Mouse (Mus musculus): ENCODE results near the gene Gmpr2. TPM values are rescaled to one million over a fixed set of nuclear protein-coding genes. Genes with fewer than 3 reads are reported as not detected.

Gene Gmpr2
- polyA plus RNA-seq, 1 experiment from 2014 or later: 48.7 TPM

DNA sequence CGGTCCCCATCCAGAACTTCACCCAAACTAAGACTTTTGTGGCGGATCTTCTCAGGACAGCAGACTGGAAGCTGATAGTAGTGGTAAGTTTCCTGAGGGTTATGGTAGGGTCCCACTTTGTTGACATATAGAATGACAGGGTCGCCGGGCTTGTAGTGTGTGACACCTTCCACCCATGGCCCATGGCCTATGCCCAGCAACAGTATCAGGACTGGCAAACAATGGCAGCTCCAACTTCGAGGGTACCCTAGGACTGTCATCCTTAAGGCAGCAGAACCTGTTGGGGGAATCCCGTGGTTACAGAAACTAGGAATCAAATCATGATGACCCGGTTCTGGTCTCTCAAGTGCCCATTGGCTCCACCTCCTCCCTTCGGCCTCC lies 29.1 kb upstream of the Gmpr2 start:
- H3K9ac ChIP-seq (ENCODE audit: low read length): peak overlapping the region; percentile 94
- H3K4me2 ChIP-seq (ENCODE audit: low read length): peak overlapping the region; percentile 81
- WGBS: 20% methylated on average over 8 of the region's 8 CpGs
- no peak for DNase-seq (ENCODE audit: low spot score)
- H3K36me3 ChIP-seq (ENCODE audit: control insufficient read depth, insufficient read depth, low read length): peaks cover 51% of the 10 kb centered on the region
- H3K27ac ChIP-seq (ENCODE audit: low read depth, low read length): peak overlapping the region; percentile 95
- no peaks in the 10 kb centered on the region for H3K9me3 ChIP-seq (replicated peaks; ENCODE audit: control insufficient read depth, low read length)
- ATAC-seq: peak; percentile 19; the same call in 1 of the 2 replicates
- peak overlapping the region; percentile 91 for H3K4me3 ChIP-seq (ENCODE audit: low read depth, low read length)
- H3K27me3 ChIP-seq (replicated peaks; ENCODE audit: control insufficient read depth, insufficient read depth, low read length): no peaks in the 10 kb centered on the region
- H3K4me1 ChIP-seq (ENCODE audit: control insufficient read depth, insufficient read depth, low read length): peaks cover 17% of the 10 kb centered on the region

DNA sequence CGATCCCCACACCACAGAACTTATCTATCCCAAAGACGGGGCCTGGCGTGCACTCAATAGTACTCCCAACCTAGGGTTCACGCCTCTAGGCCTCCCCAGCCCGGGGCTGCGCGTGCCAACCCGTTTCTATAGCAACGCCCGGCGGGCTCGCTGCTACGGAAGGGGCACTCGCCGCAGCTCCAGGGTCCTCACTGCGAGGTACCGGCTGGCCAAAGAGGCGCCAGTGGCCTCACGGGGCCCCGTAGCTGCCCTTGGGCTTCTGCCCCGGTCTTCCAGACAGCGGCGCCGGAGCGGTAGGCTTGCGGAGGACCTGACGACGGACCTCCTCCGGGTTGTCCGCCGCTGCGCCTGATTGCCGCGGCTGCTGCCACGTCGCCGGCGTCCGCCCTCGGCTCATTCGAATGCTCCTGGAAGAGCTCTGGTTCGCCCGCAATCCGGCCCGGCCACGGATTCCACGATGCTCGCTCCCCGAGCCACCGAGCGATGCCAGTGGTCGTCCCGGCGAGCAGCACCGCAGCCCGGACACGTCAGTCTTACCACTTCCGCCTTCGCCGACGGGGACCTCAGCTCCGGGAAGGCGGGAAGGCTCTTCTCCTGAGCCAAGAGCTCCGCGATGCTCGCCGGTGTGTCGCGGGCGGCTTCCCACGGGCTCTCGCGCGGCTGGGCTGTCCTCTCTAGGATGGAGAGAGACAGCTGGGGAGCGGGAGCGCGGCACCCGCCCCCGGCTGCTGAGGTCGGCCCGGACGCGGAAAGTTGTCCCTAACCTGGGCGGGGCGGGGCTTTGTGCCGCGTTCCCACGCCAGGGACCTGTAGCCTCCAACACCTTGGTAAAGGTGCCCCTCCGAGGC lies 28.5 kb upstream of the Gmpr2 start, which contains the start of gene Tm9sf1:
Gene Tm9sf1, minus strand, starts transcription at position 747 of the 848 bp plus-strand sequence.
- H3K9ac ChIP-seq (ENCODE audit: low read length): peak within 1 kb of the TSS; percentile 94
- peaks cover 17% of the 10 kb centered on the region for H3K4me1 ChIP-seq (ENCODE audit: control insufficient read depth, insufficient read depth, low read length)
- no peaks in the 10 kb centered on the region for H3K9me3 ChIP-seq (replicated peaks; ENCODE audit: control insufficient read depth, low read length)
- peaks cover 45% of the 10 kb centered on the region for H3K36me3 ChIP-seq (ENCODE audit: control insufficient read depth, insufficient read depth, low read length)
- peak within 1 kb of the TSS; percentile 95 for H3K27ac ChIP-seq (ENCODE audit: low read depth, low read length)
- no peaks in the 10 kb centered on the region for H3K27me3 ChIP-seq (replicated peaks; ENCODE audit: control insufficient read depth, insufficient read depth, low read length)
- DNase-seq (ENCODE audit: low spot score): peak; percentile 85
- peak; percentile 92 for ATAC-seq
- peak within 1 kb of the TSS; percentile 81 for H3K4me2 ChIP-seq (ENCODE audit: low read length)
- H3K4me3 ChIP-seq (ENCODE audit: low read depth, low read length): peak within 1 kb of the TSS; percentile 91
- under 1% methylated on average over 85 of the region's 89 CpGs for WGBS

DNA sequence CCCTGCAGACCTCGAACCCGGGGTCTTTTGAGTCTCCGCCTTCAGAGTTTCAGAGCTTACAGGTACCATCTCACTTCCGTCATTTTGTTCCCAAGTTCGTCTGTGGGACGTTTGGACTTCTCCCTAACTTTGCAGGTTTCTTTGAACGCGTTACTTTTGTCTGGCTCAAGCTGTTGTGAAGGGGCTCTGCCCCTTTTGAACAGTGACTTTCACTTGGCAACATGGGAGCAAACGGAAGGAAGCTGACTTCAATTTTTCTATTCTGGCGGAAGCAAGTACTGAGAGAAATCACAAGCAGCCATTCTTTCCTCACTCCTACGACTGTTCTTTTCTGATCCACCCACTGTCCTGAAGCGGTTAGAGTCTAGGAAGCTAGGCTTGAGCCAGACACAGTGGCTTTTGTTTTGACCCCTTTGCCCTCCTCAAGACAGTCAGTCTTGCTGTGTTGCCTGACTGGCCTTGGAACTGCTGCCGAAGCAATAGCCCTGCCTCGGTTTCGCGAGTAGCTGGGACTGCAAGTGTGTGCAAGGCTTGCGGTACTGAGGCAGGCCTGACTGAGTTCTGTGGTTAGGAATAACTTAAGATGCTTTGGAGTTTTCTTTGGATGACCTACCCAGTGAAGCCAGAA lies 27.4 kb upstream of the Gmpr2 start:
- peak overlapping the region; percentile 91 for H3K4me3 ChIP-seq (ENCODE audit: low read depth, low read length)
- no peaks in the 10 kb centered on the region for H3K9me3 ChIP-seq (replicated peaks; ENCODE audit: control insufficient read depth, low read length)
- peaks cover 34% of the 10 kb centered on the region for H3K36me3 ChIP-seq (ENCODE audit: control insufficient read depth, insufficient read depth, low read length)
- DNase-seq (ENCODE audit: low spot score) (no peak), ATAC-seq (no peak)
- H3K27me3 ChIP-seq (replicated peaks; ENCODE audit: control insufficient read depth, insufficient read depth, low read length): no peaks in the 10 kb centered on the region
- H3K4me2 ChIP-seq (ENCODE audit: low read length): peak overlapping the region; percentile 81
- H3K27ac ChIP-seq (ENCODE audit: low read depth, low read length): no peak overlapping the region
- WGBS: 31% methylated on average over 17 of the region's 17 CpGs
- H3K9ac ChIP-seq (ENCODE audit: low read length): peak overlapping the region; percentile 94
- peaks cover 17% of the 10 kb centered on the region for H3K4me1 ChIP-seq (ENCODE audit: control insufficient read depth, insufficient read depth, low read length)

DNA sequence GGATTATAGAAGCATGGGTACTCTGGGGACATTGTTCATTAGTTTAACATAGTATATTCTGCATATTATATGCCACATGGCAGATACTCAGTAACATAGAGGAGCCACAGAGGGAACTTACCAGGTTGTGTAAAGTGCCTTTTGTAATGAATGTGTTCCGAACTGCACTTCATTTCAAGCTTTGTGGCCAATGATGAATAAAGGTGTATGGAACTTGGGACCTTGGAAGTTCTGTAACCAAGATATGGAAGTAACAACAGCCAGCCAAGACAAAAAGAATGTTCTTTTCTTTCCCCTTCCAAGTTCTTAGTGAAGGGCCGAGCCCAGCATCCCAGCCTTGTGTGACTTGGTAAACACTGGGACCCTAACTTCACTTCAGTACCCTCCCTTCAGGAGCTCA lies 21.9 kb upstream of the Gmpr2 start, which contains the start of gene Tssk4:
Gene Tssk4, plus strand, starts transcription at position 301 of the 400 bp plus-strand sequence.
- Histone ChIP-seq H3K27me3 (replicated peaks; ENCODE audit: control insufficient read depth, insufficient read depth, low read length) (no peaks in the 10 kb centered on the region), H3K4me2 (ENCODE audit: low read length) (no peak within 1 kb of the TSS), H3K36me3 (ENCODE audit: control insufficient read depth, insufficient read depth, low read length) (peaks cover 10% of the 10 kb centered on the region; the same call in 1 of the 2 replicates), H3K4me1 (ENCODE audit: control insufficient read depth, insufficient read depth, low read length) (peaks cover 1% of the 10 kb centered on the region), H3K4me3 (ENCODE audit: low read depth, low read length) (no peak within 1 kb of the TSS), H3K9me3 (replicated peaks; ENCODE audit: control insufficient read depth, low read length) (no peaks in the 10 kb centered on the region), H3K27ac (ENCODE audit: low read depth, low read length) (no peak within 1 kb of the TSS), H3K9ac (ENCODE audit: low read length) (no peak within 1 kb of the TSS)
- ATAC-seq (no peak), DNase-seq (ENCODE audit: low spot score) (no peak)
- 98% methylated on average over 2 of the region's 2 CpGs for WGBS

DNA sequence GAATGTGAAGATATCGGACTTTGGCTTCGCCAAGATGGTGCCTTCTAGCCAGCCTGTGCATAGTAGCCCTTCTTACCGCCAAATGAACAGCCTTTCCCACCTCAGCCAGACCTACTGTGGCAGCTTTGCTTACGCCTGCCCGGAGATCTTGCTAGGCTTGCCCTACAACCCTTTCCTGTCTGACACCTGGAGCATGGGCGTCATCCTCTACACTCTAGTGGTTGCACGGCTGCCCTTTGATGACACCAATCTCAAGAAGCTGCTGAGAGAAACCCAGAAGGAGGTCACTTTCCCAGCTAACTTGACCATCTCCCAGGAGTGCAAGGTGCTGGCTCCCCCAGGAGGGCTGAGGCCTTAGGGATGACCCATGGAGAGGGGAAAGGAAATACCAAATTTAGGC lies 20.2 kb upstream of the Gmpr2 start:
- Histone ChIP-seq H3K4me3 (ENCODE audit: low read depth, low read length) (no peak overlapping the region), H3K4me1 (ENCODE audit: control insufficient read depth, insufficient read depth, low read length) (no peaks in the 10 kb centered on the region), H3K36me3 (ENCODE audit: control insufficient read depth, insufficient read depth, low read length) (peaks cover 5% of the 10 kb centered on the region; the same call in 1 of the 2 replicates), H3K27ac (ENCODE audit: low read depth, low read length) (no peak overlapping the region), H3K9me3 (replicated peaks; ENCODE audit: control insufficient read depth, low read length) (no peaks in the 10 kb centered on the region), H3K4me2 (ENCODE audit: low read length) (no peak overlapping the region), H3K9ac (ENCODE audit: low read length) (no peak overlapping the region), H3K27me3 (replicated peaks; ENCODE audit: control insufficient read depth, insufficient read depth, low read length) (no peaks in the 10 kb centered on the region)
- DNase-seq (ENCODE audit: low spot score): no peak
- no peak for ATAC-seq
- 90% methylated on average over 7 of the region's 7 CpGs for WGBS

DNA sequence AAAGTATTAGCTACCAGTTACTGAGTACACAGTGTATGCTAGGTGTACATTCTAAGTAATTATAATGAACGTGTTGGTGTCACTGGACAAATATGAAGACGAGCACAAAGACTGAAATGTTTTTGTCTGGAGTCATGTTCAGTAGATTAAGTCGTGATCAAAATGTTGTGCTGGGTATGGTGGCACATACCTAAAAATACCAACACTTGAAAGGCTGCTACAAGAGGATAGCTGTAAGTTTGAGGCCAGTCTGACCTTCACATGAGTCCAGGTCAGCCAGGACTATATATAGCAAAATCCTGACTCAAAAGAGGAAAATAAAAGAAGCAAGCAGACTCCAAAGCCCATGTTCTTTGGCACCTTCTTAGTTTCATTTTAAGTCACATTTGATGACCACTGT lies 14.8 kb upstream of the Gmpr2 start:
- no peak overlapping the region for H3K4me2 ChIP-seq (ENCODE audit: low read length)
- DNase-seq (ENCODE audit: low spot score) (no peak), ATAC-seq (no peak)
- no peaks in the 10 kb centered on the region for H3K27me3 ChIP-seq (replicated peaks; ENCODE audit: control insufficient read depth, insufficient read depth, low read length)
- H3K9me3 ChIP-seq (replicated peaks; ENCODE audit: control insufficient read depth, low read length): no peaks in the 10 kb centered on the region
- WGBS: 91% methylated on average over 3 of the region's 3 CpGs
- no peak overlapping the region for H3K9ac ChIP-seq (ENCODE audit: low read length)
- no peak overlapping the region for H3K27ac ChIP-seq (ENCODE audit: low read depth, low read length)
- H3K36me3 ChIP-seq (ENCODE audit: control insufficient read depth, insufficient read depth, low read length): peaks cover 13% of the 10 kb centered on the region
- no peaks in the 10 kb centered on the region for H3K4me1 ChIP-seq (ENCODE audit: control insufficient read depth, insufficient read depth, low read length)
- no peak overlapping the region for H3K4me3 ChIP-seq (ENCODE audit: low read depth, low read length)

DNA sequence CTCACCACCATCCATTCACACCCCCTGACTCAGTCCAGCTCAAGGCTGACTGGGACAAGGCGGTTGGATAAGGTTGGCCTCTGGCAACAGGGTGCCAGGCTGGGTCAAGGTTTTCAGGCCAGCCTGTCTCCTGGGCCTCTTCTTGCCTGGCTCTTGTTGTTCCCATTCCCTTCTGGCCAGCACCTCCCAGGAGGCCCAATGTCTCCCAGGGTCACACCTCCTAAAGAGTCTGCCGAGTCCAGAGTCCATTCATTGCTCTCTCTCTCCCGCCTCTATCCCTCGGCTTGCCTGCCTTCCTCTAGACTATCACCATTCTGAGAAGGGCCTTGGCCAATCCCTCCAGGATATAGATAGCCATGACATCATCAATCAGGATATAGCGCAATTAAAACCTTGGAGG lies 13.7 kb upstream of the Gmpr2 start:
- ATAC-seq (no peak), DNase-seq (ENCODE audit: low spot score) (no peak)
- H3K4me1 ChIP-seq (ENCODE audit: control insufficient read depth, insufficient read depth, low read length): no peaks in the 10 kb centered on the region
- no peak overlapping the region for H3K9ac ChIP-seq (ENCODE audit: low read length)
- H3K36me3 ChIP-seq (ENCODE audit: control insufficient read depth, insufficient read depth, low read length): peaks cover 18% of the 10 kb centered on the region
- H3K27ac ChIP-seq (ENCODE audit: low read depth, low read length): no peak overlapping the region
- 92% methylated on average over 5 of the region's 5 CpGs for WGBS
- no peaks in the 10 kb centered on the region for H3K9me3 ChIP-seq (replicated peaks; ENCODE audit: control insufficient read depth, low read length)
- H3K4me2 ChIP-seq (ENCODE audit: low read length): no peak overlapping the region
- no peaks in the 10 kb centered on the region for H3K27me3 ChIP-seq (replicated peaks; ENCODE audit: control insufficient read depth, insufficient read depth, low read length)
- H3K4me3 ChIP-seq (ENCODE audit: low read depth, low read length): no peak overlapping the region

DNA sequence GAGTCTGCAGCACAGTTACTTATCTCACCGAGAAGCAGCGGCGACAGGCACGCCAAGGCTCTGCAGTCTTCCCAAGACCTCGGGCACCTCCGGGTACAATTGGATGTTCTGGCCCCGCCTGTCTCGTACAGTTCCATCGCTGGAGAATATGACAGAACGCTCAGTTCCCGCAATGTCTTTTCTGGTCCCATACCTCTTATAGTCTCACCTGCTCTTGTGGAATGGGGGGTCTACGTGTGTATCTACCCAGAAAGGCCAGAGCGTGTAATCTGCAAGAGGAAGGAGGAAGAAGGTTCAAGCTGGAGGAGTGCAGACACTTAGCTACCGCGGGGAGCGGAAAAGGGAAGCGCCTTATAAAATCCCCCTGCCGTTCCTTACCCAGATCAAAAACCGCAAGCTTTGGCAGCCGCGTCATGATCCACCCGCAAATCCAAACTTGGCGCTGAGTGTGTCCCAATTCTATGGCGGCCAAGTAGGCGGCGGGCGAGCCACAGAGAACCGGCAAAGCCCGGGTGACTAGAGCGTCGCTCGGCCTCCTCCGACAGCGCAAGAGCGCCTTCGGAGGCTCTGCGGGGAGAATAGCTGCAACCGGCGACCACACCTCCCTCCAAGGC lies 11.7 kb upstream of the Gmpr2 start, which contains the start of gene Mdp1:
Gene Mdp1, minus strand, starts transcription at position 549 of the 614 bp plus-strand sequence.
- WGBS: under 1% methylated on average over 39 of the region's 39 CpGs
- peak; percentile 96 for ATAC-seq

More for the DNA sequence above, 11.7 kb upstream of the Gmpr2 start, which contains the start of gene Mdp1:
- Histone ChIP-seq H3K27ac (ENCODE audit: low read depth, low read length) (peak within 1 kb of the TSS; percentile 45), H3K4me3 (ENCODE audit: low read depth, low read length) (peak within 1 kb of the TSS; percentile 54), H3K27me3 (replicated peaks; ENCODE audit: control insufficient read depth, insufficient read depth, low read length) (no peaks in the 10 kb centered on the region), H3K9me3 (replicated peaks; ENCODE audit: control insufficient read depth, low read length) (no peaks in the 10 kb centered on the region), H3K4me1 (ENCODE audit: control insufficient read depth, insufficient read depth, low read length) (no peaks in the 10 kb centered on the region), H3K36me3 (ENCODE audit: control insufficient read depth, insufficient read depth, low read length) (peaks cover 26% of the 10 kb centered on the region), H3K4me2 (ENCODE audit: low read length) (peak within 1 kb of the TSS; percentile 65), H3K9ac (ENCODE audit: low read length) (peak within 1 kb of the TSS; percentile 78)
- peak; percentile 94 for DNase-seq (ENCODE audit: low spot score)
